Mouse (Mus musculus): ENCODE measurements at regions not wholly inside any gene's neighbourhood (a gene's known extent, or its start where the extent isn't known, plus 50 kb on each side); places are given as distances from the start of the nearest gene placed in this dataset.

DNA sequence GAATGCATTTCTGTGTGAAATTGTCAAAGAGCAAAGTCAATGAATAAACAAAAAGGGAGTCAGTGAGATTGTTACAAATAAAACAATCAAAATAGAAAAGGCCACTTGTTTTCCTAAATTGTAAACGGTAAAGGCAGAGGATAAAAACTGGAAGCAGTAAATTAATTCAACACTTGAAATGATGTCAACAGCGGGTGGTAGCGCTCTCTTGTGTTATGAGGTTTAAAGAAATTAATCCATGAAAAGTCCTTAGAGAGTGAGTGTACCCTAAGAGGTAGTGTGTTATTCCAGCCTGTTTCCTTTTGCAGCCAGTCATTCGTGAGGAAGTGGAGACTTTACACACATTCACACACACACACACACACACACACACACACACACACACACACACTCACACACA is 73.2 kb upstream of the Zc3h12c start:
- Histone ChIP-seq H3K4me1 (ENCODE audit: insufficient read depth, low read depth, low read length) (peaks cover 16% of the 10 kb centered on the region), H3K9me3 (replicated peaks) (no peaks in the 10 kb centered on the region), H3K27me3 (ENCODE audit: insufficient read depth, low read length) (peaks cover 38% of the 10 kb centered on the region), H3K36me3 (replicated peaks) (no peaks in the 10 kb centered on the region), H3K4me3 (ENCODE audit: low read depth, low read length) (no peak overlapping the region)
- no peak for TF ChIP-seq GATA1 (IDR thresholded peaks at IDR 0.05; ENCODE audit: borderline replicate concordance, low read length)
- no peak for TF ChIP-seq POLR2AphosphoS5 (IDR thresholded peaks at IDR 0.05; ENCODE audit: insufficient replicate concordance, low read depth, low read length)
- TF ChIP-seq TAL1 (conservative IDR thresholded peaks at IDR 0.05; ENCODE audit: low read depth, low read length): no peak
- TF ChIP-seq CTCF (IDR thresholded peaks at IDR 0.05; ENCODE audit: low read depth, low read length): no peak
- no peak for TF ChIP-seq GATA2 (IDR thresholded peaks at IDR 0.05; ENCODE audit: borderline replicate concordance, low read depth, low read length)
- ATAC-seq (ENCODE audit: extremely low read depth, insufficient number of reproducible peaks, low FRiP score, poor library complexity, severe bottlenecking) (no peak), DNase-seq (ENCODE audit: low spot score) (no peak)

DNA sequence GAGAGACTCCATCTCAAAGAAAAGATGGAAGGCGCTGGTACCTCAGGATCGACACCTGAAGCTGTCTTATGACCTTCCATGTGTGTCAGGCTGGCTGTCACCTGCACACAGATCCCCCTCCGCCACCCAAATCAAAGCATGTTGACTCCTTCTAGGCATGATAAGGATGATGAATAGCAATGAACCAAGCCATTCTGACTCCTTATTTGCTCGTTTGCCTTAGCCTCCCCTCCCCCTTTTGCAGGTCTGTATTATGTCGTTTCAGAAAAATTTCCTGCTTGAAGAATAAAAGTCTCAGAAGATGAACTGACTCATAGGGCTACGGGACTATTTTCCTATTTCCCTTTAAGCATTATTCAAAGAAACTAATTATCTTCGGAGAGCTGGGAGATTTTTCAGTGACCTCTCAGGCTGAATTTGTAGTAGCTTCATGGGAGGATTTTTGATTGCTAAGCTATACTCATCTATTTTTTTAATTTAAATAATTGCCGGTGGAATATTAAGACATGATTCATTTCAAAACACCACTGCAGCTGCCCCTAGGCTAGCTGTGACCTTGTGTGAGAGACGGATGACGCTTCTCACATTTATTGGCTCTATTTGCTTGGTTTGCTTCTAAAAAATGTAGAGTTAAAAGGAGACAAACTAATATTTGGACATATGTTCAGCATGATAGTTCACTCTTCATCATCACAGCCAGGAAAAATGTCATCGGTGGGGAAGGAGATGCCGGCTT is 72.4 kb upstream of the Zc3h12c start:
- ATAC-seq (ENCODE audit: extremely low read depth, insufficient number of reproducible peaks, low FRiP score, poor library complexity, severe bottlenecking) (no peak), DNase-seq (ENCODE audit: low spot score) (no peak)
- no peaks in the 10 kb centered on the region for H3K36me3 ChIP-seq (replicated peaks)
- peaks cover 32% of the 10 kb centered on the region for H3K27me3 ChIP-seq (ENCODE audit: insufficient read depth, low read length)
- no peak overlapping the region for H3K4me3 ChIP-seq (ENCODE audit: low read depth, low read length)
- no peak for TF ChIP-seq POLR2AphosphoS5 (IDR thresholded peaks at IDR 0.05; ENCODE audit: insufficient replicate concordance, low read depth, low read length)
- no peaks in the 10 kb centered on the region for H3K9me3 ChIP-seq (replicated peaks)
- peaks cover 16% of the 10 kb centered on the region for H3K4me1 ChIP-seq (ENCODE audit: insufficient read depth, low read depth, low read length)

DNA sequence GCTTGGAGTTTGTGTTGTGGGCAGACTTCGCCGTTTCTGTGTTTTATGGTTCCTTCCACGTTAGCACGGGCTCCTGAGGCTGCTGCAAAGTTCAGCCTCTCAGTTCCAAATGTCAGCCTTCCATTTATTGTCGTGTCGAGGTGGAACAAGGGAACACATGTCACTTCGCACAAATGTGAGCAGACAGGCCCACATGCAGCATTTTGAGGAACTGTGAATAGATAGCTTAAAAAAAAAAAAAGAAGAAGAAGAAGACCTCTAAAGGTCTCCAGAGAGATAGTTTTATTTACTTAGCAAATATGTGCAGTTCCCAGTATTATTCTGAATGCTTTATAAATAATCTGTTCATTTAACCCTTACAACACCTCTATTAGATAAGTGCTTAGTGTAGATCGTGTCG is 66.4 kb upstream of the Zc3h12c start:
- Histone ChIP-seq H3K27me3 (ENCODE audit: insufficient read depth, low read length) (peaks cover 13% of the 10 kb centered on the region), H3K4me3 (ENCODE audit: low read depth, low read length) (no peak overlapping the region), H3K4me1 (ENCODE audit: insufficient read depth, low read depth, low read length) (peaks cover 26% of the 10 kb centered on the region), H3K36me3 (replicated peaks) (no peaks in the 10 kb centered on the region), H3K9me3 (replicated peaks) (no peaks in the 10 kb centered on the region)
- DNase-seq (ENCODE audit: low spot score) (no peak), ATAC-seq (ENCODE audit: extremely low read depth, insufficient number of reproducible peaks, low FRiP score, poor library complexity, severe bottlenecking) (no peak)
- TF ChIP-seq CTCF (IDR thresholded peaks at IDR 0.05; ENCODE audit: low read depth, low read length) (no peak), POLR2AphosphoS5 (IDR thresholded peaks at IDR 0.05; ENCODE audit: insufficient replicate concordance, low read depth, low read length) (no peak), TAL1 (conservative IDR thresholded peaks at IDR 0.05; ENCODE audit: low read depth, low read length) (no peak), GATA2 (IDR thresholded peaks at IDR 0.05; ENCODE audit: borderline replicate concordance, low read depth, low read length) (no peak), GATA1 (IDR thresholded peaks at IDR 0.05; ENCODE audit: borderline replicate concordance, low read length) (no peak)

DNA sequence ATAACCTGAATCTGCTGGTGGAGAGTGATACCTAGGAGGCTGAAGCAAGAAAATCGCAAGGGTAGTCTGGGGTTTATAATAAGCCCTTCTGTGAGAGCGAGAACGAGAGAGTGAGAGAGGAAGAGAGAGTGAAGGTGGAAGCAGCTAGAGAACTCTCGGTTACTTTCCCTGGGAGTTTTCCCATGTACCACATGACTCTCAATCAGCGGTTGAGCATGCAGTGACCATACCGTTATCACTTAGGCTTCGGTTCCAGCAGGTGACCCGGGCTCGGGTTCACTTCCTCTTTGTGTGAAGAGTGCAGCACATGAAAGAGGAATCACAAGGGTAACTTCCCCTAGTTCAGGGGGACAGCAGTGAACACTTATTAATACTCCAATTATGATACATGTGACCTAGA is 61.2 kb upstream of the Zc3h12c start:
- Histone ChIP-seq H3K9me3 (replicated peaks) (no peaks in the 10 kb centered on the region), H3K4me3 (ENCODE audit: low read depth, low read length) (no peak overlapping the region), H3K27me3 (ENCODE audit: insufficient read depth, low read length) (peaks cover 8% of the 10 kb centered on the region), H3K4me1 (ENCODE audit: insufficient read depth, low read depth, low read length) (peaks cover 27% of the 10 kb centered on the region), H3K36me3 (replicated peaks) (no peaks in the 10 kb centered on the region)
- TF ChIP-seq TAL1 (conservative IDR thresholded peaks at IDR 0.05; ENCODE audit: low read depth, low read length) (0 out of 2 replicates have a peak, but pooled peaks have one; percentile 13), POLR2AphosphoS5 (IDR thresholded peaks at IDR 0.05; ENCODE audit: insufficient replicate concordance, low read depth, low read length) (no peak), CTCF (IDR thresholded peaks at IDR 0.05; ENCODE audit: low read depth, low read length) (no peak)
- DNase-seq (ENCODE audit: low spot score) (peak; percentile 34), ATAC-seq (ENCODE audit: extremely low read depth, insufficient number of reproducible peaks, low FRiP score, poor library complexity, severe bottlenecking) (peak; percentile 84)

DNA sequence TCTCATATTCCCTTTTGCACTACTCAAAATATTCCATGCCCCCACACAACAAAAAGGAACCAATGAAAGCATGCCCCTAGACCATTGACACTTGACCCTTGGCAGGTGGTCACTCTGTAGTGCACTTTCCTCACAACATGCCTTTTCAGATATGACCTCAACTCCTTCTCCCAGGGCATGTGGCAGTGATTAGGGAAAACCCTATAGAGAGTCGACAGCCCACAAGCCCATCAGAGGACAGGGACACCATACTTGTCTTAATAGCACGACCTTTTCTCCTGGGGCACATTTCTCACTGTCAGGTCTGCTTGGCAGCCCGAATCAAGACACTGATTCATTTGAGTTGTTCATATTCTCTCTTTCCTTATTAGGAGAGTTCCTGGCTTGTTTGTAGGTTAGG is 57.3 kb upstream of the Zc3h12c start:
- no peak for TF ChIP-seq GATA1 (IDR thresholded peaks at IDR 0.05; ENCODE audit: borderline replicate concordance, low read length)
- TF ChIP-seq GATA2 (IDR thresholded peaks at IDR 0.05; ENCODE audit: borderline replicate concordance, low read depth, low read length): no peak
- ATAC-seq (ENCODE audit: extremely low read depth, insufficient number of reproducible peaks, low FRiP score, poor library complexity, severe bottlenecking) (no peak), DNase-seq (ENCODE audit: low spot score) (no peak)
- Histone ChIP-seq H3K9me3 (replicated peaks) (no peaks in the 10 kb centered on the region), H3K36me3 (replicated peaks) (no peaks in the 10 kb centered on the region), H3K4me3 (ENCODE audit: low read depth, low read length) (no peak overlapping the region), H3K4me1 (ENCODE audit: insufficient read depth, low read depth, low read length) (peaks cover 23% of the 10 kb centered on the region), H3K27me3 (ENCODE audit: insufficient read depth, low read length) (peaks cover 25% of the 10 kb centered on the region)

DNA sequence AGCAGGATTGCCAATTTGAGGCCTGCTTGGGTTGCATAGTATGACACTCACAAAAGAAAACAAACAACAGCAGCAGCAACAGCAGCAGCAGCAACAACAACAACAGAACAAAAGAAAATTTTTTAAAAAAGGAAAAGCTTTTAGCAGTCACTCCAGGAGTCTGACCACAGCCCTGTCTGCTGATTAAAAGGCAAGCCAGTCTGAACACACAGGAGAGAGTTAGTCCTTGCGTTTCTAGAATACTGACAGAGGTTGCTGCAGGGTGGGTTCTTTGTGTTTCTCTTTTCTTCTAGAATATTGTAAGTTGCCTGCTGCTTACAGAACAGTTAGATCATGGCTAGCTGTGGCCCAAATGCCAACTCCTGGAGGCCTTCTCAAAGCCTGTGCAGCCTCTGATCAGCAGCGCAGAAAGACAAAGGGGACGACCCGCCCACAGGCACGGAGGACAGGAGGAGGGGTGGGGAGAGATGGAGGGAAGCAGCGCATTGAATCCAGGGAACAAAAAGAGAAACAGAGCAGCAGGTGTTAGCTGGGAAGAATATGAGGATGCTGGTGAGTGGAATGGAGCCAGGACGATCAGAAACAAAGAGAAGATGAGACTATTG is 55.2 kb upstream of the Zc3h12c start:
- Histone ChIP-seq H3K9me3 (replicated peaks) (no peaks in the 10 kb centered on the region), H3K4me1 (ENCODE audit: insufficient read depth, low read depth, low read length) (peaks cover 7% of the 10 kb centered on the region), H3K27me3 (ENCODE audit: insufficient read depth, low read length) (peaks cover 30% of the 10 kb centered on the region), H3K36me3 (replicated peaks) (no peaks in the 10 kb centered on the region), H3K4me3 (ENCODE audit: low read depth, low read length) (no peak overlapping the region)
- ATAC-seq (ENCODE audit: extremely low read depth, insufficient number of reproducible peaks, low FRiP score, poor library complexity, severe bottlenecking) (no peak), DNase-seq (ENCODE audit: low spot score) (no peak)
- TF ChIP-seq GATA2 (IDR thresholded peaks at IDR 0.05; ENCODE audit: borderline replicate concordance, low read depth, low read length) (no peak), GATA1 (IDR thresholded peaks at IDR 0.05; ENCODE audit: borderline replicate concordance, low read length) (no peak), TAL1 (conservative IDR thresholded peaks at IDR 0.05; ENCODE audit: low read depth, low read length) (no peak)

Measured in G1E (cell line).